Mouse (Mus musculus) heart, embryonic 11.5 days (tissue): ENCODE data around the gene Gm20388. TPM values are rescaled to one million over a fixed set of nuclear protein-coding genes. Genes with fewer than 3 reads are reported as not detected.
A peak's percentile ranks its signal among the peaks of the same experiment; 100 is the strongest.

Experiments used
- ATAC-seq: fragments of 200-750 bp; cut with Nextera tagmentation; replicated peaks from 2 replicates; pipeline ENCODE4 v1.8.0; 2017; ENCODE audit warnings: moderate library complexity; ENCODE audit not compliant: insufficient number of reproducible peaks, low FRiP score, low TSS enrichment
- H3K27ac ChIP-seq: fragments of 300-500 bp; sonication (generic); 2 replicates; pipeline ENCODE4 v1.5.1; 2014; ENCODE audit warnings: mild to moderate bottlenecking, low read depth, low read length
- H3K27me3 ChIP-seq: fragments of 300-500 bp; sonication (generic); 2 replicates; pipeline ENCODE4 v1.6.1; 2014; ENCODE audit warnings: mild to moderate bottlenecking, low read length, mixed read lengths; ENCODE audit not compliant: control insufficient read depth, insufficient read depth
- H3K36me3 ChIP-seq: fragments of 300-500 bp; sonication (generic); 2 replicates; pipeline ENCODE4 v1.6.1; 2014; ENCODE audit warnings: mild to moderate bottlenecking, low read length, moderate library complexity, mixed read lengths; ENCODE audit not compliant: control insufficient read depth, insufficient read depth
- H3K4me1 ChIP-seq: fragments of 300-500 bp; sonication (generic); 2 replicates; pipeline ENCODE4 v1.6.1; 2014; ENCODE audit warnings: low read length; ENCODE audit not compliant: control insufficient read depth, insufficient read depth
- H3K4me2 ChIP-seq: fragments of 300-500 bp; sonication (generic); 2 replicates; pipeline ENCODE4 v1.6.1; 2014; ENCODE audit warnings: mild to moderate bottlenecking, moderate library complexity
- H3K4me3 ChIP-seq: fragments of 300-500 bp; sonication (generic); 2 replicates; pipeline ENCODE4 v1.5.1; 2014; ENCODE audit warnings: low read depth, low read length
- H3K9ac ChIP-seq: fragments of 300-500 bp; sonication (generic); 2 replicates; pipeline ENCODE4 v1.6.1; 2014; ENCODE audit warnings: mild to moderate bottlenecking, low read depth, low read length, moderate library complexity
- H3K9me3 ChIP-seq: fragments of 300-500 bp; sonication (generic); replicated peaks from 2 replicates; pipeline ENCODE4 v1.6.1; 2016; ENCODE audit warnings: low read length; ENCODE audit not compliant: control insufficient read depth
- WGBS: fragments of 180-500 bp; shearing (Covaris S2); extraction: QIAGEN DNeasy Blood & Tissue Kit; methylation state at CpG from one replicate; pipeline ENCODE4 v1.1.7; 2014; ENCODE audit not compliant: insufficient replicate concordance; 5-methylcytosine and 5-hydroxymethylcytosine counted together
- polyA plus RNA-seq: library from polyadenylated mRNA; unstranded; fragments of >200 nt; fragmentation: Nextera tagmentation; extraction: Ambion mirVana; gene quantifications from 2 replicates; pipeline ENCODE4 v1.2.1, GENCODE M21; 2014

Gene Gm20388
- polyA plus RNA-seq, 1 experiment from 2014 or later = 6.4 TPM

- no peak overlapping the region for H3K9ac ChIP-seq
- H3K36me3 ChIP-seq = no peaks in the 10 kb centered on the region
- ATAC-seq = no peak
- 65% methylated on average over 4 of the region's 4 CpGs for WGBS
- H3K4me2 ChIP-seq = no peak overlapping the region
- H3K4me1 ChIP-seq = no peaks in the 10 kb centered on the region
- no peak overlapping the region for H3K4me3 ChIP-seq
- no peaks in the 10 kb centered on the region for H3K9me3 ChIP-seq
- no peak overlapping the region for H3K27ac ChIP-seq
- no peaks in the 10 kb centered on the region for H3K27me3 ChIP-seq
Observed at GRCm38 (mm10) chr8:119981253-119981652, 70.6 kb downstream of the Gm20388 start.

- Histone ChIP-seq H3K4me3 (no peak overlapping the region), H3K27me3 (no peaks in the 10 kb centered on the region), H3K36me3 (no peaks in the 10 kb centered on the region), H3K9me3 (no peaks in the 10 kb centered on the region), H3K27ac (no peak overlapping the region), H3K4me2 (no peak overlapping the region), H3K9ac (no peak overlapping the region), H3K4me1 (no peaks in the 10 kb centered on the region)
- no peak for ATAC-seq
Observed at GRCm38 (mm10) chr8:119984085-119984484, 73.4 kb downstream of the Gm20388 start.

- 58% methylated on average over 5 of the region's 5 CpGs for WGBS
Observed at GRCm38 (mm10) chr8:119986174-119986573, 75.5 kb downstream of the Gm20388 start.

GRCm38 (mm10) chr8:119988087-119988486, 77.4 kb downstream of the Gm20388 start:
- H3K36me3 ChIP-seq = no peaks in the 10 kb centered on the region
- ATAC-seq = no peak
- H3K4me3 ChIP-seq = no peak overlapping the region
- no peak overlapping the region for H3K27ac ChIP-seq
- H3K9ac ChIP-seq = 0 out of 2 replicates have a peak overlapping the region, but pooled peaks have one; percentile 24
- 0 out of 2 replicates have a peak overlapping the region, but pooled peaks have one; percentile 4 for H3K4me2 ChIP-seq
- H3K27me3 ChIP-seq = peaks cover 25% of the 10 kb centered on the region
- WGBS = 47% methylated on average over 15 of the region's 15 CpGs
- H3K4me1 ChIP-seq = no peaks in the 10 kb centered on the region
- H3K9me3 ChIP-seq = no peaks in the 10 kb centered on the region

More at GRCm38 (mm10) chr8:119986174-119986573, 75.5 kb downstream of the Gm20388 start:
- H3K9ac ChIP-seq = no peak overlapping the region
- H3K27ac ChIP-seq = no peak overlapping the region
- H3K9me3 ChIP-seq = no peaks in the 10 kb centered on the region
- no peaks in the 10 kb centered on the region for H3K4me1 ChIP-seq
- ATAC-seq = no peak
- no peak overlapping the region for H3K4me2 ChIP-seq
- no peaks in the 10 kb centered on the region for H3K36me3 ChIP-seq
- H3K4me3 ChIP-seq = no peak overlapping the region
- peaks cover 6% of the 10 kb centered on the region for H3K27me3 ChIP-seq

- 0 out of 2 replicates have a peak, but pooled peaks cover 7% of the 10 kb centered on the region for H3K4me1 ChIP-seq
- H3K9ac ChIP-seq = no peak within 1 kb of the TSS
- peak within 1 kb of the TSS; percentile 62 for H3K4me2 ChIP-seq
- peak; percentile 66; the same call in 1 of the 2 replicates for ATAC-seq
- peaks cover 45% of the 10 kb centered on the region for H3K27me3 ChIP-seq
- 1% methylated on average over 25 of the region's 25 CpGs for WGBS
- H3K9me3 ChIP-seq = no peaks in the 10 kb centered on the region
- no peak within 1 kb of the TSS for H3K27ac ChIP-seq
- peak within 1 kb of the TSS; percentile 27 for H3K4me3 ChIP-seq
- H3K36me3 ChIP-seq = no peaks in the 10 kb centered on the region
Observed at GRCm38 (mm10) chr8:119992249-119992648, 81.6 kb downstream of the Gm20388 start, which contains the start of gene Crispld2. Gene Crispld2, plus strand, starts transcription at chr8:119992438.

GRCm38 (mm10) chr8:119994114-119994513, 83.5 kb downstream of the Gm20388 start:
- peaks cover 45% of the 10 kb centered on the region for H3K27me3 ChIP-seq
- no peak overlapping the region for H3K4me2 ChIP-seq
- H3K9me3 ChIP-seq = no peaks in the 10 kb centered on the region
- no peak for ATAC-seq
- WGBS = 57% methylated on average over 7 of the region's 7 CpGs
- H3K36me3 ChIP-seq = no peaks in the 10 kb centered on the region
- 0 out of 2 replicates have a peak, but pooled peaks cover 7% of the 10 kb centered on the region for H3K4me1 ChIP-seq
- no peak overlapping the region for H3K9ac ChIP-seq
- no peak overlapping the region for H3K4me3 ChIP-seq
- H3K27ac ChIP-seq = no peak overlapping the region

GRCm38 (mm10) chr8:119994556-119994955, 83.9 kb downstream of the Gm20388 start:
- Histone ChIP-seq H3K36me3 (no peaks in the 10 kb centered on the region), H3K9ac (no peak overlapping the region), H3K27ac (no peak overlapping the region), H3K27me3 (peaks cover 45% of the 10 kb centered on the region), H3K9me3 (no peaks in the 10 kb centered on the region), H3K4me1 (0 out of 2 replicates have a peak, but pooled peaks cover 7% of the 10 kb centered on the region), H3K4me3 (no peak overlapping the region), H3K4me2 (no peak overlapping the region)
- 39% methylated on average over 6 of the region's 6 CpGs for WGBS
- no peak for ATAC-seq

- Histone ChIP-seq H3K27me3 (peaks cover 28% of the 10 kb centered on the region), H3K4me1 (peaks cover 7% of the 10 kb centered on the region; the same call in 1 of the 2 replicates), H3K4me2 (no peak overlapping the region), H3K9me3 (no peaks in the 10 kb centered on the region), H3K27ac (no peak overlapping the region), H3K4me3 (no peak overlapping the region), H3K9ac (no peak overlapping the region), H3K36me3 (no peaks in the 10 kb centered on the region)
- no peak for ATAC-seq
- WGBS = 81% methylated on average over 4 of the region's 4 CpGs
Observed at GRCm38 (mm10) chr8:119997266-119997665, 86.6 kb downstream of the Gm20388 start.

GRCm38 (mm10) chr8:120000461-120000860, 89.8 kb downstream of the Gm20388 start:
- H3K4me1 ChIP-seq = peaks cover 13% of the 10 kb centered on the region; the same call in 1 of the 2 replicates
- H3K4me3 ChIP-seq = no peak overlapping the region
- no peak for ATAC-seq
- H3K27me3 ChIP-seq = peaks cover 11% of the 10 kb centered on the region
- H3K4me2 ChIP-seq = no peak overlapping the region
- no peaks in the 10 kb centered on the region for H3K36me3 ChIP-seq
- no peak overlapping the region for H3K27ac ChIP-seq
- H3K9me3 ChIP-seq = no peaks in the 10 kb centered on the region
- H3K9ac ChIP-seq = 0 out of 2 replicates have a peak overlapping the region, but pooled peaks have one; percentile 22
- 50% methylated on average over 8 of the region's 8 CpGs for WGBS
